Mouse (Mus musculus): ENCODE data around the gene Lgi2. TPM values are rescaled to one million over a fixed set of nuclear protein-coding genes. Genes with fewer than 3 reads are reported as not detected.

Lgi2 gene
- polyA plus RNA-seq, 1 experiment from 2014 or later: not detected

GRCm38 (mm10) chr5:52516072-52516476 lies 50.2 kb downstream of the Lgi2 start:
- Histone ChIP-seq H3K4me3 (ENCODE audit: inconsistent target) (no peak overlapping the region), H3K79me2 (ENCODE audit: inconsistent target) (no peaks in the 10 kb centered on the region), H3K36me3 (ENCODE audit: inconsistent target) (no peaks in the 10 kb centered on the region), H3K27ac (no peak overlapping the region)
- WGBS (ENCODE audit: missing documents): 26% methylated on average over 21 of the region's 21 CpGs

- WGBS (ENCODE audit: missing documents): 34% methylated on average over 22 of the region's 22 CpGs
- H3K27ac ChIP-seq: no peak overlapping the region
- no peaks in the 10 kb centered on the region for H3K36me3 ChIP-seq (ENCODE audit: inconsistent target)
- H3K79me2 ChIP-seq (ENCODE audit: inconsistent target): no peaks in the 10 kb centered on the region
- H3K4me3 ChIP-seq (ENCODE audit: inconsistent target): no peak overlapping the region
Measured at GRCm38 (mm10) chr5:52515246-52516021, 50.8 kb downstream of the Lgi2 start.

DNA sequence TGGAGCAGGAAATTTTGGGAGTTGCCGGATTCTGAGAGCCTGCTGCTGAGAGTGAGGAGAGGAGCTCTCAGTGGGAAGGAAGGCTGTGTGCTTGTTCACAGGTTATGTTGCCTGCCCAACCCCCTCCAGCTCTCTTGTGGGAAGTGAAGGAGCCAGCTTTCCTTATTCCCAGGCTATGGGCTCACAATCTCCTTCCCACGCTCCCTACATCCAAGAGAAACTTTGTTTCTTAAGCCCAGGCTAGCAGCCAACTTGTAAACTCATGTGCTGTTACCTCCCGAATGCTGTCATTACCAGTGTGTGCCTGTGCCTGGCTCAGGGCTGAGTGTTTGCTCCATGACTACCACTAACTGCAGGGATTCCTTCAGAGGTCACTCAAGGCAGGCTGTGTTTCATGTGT lies 55.2 kb downstream of the Lgi2 start:
- Histone ChIP-seq H3K27ac (no peak overlapping the region), H3K79me2 (ENCODE audit: inconsistent target) (no peaks in the 10 kb centered on the region), H3K36me3 (ENCODE audit: inconsistent target) (no peaks in the 10 kb centered on the region), H3K4me3 (ENCODE audit: inconsistent target) (no peak overlapping the region)
- WGBS (ENCODE audit: missing documents): 89% methylated on average over 2 of the region's 3 CpGs

DNA sequence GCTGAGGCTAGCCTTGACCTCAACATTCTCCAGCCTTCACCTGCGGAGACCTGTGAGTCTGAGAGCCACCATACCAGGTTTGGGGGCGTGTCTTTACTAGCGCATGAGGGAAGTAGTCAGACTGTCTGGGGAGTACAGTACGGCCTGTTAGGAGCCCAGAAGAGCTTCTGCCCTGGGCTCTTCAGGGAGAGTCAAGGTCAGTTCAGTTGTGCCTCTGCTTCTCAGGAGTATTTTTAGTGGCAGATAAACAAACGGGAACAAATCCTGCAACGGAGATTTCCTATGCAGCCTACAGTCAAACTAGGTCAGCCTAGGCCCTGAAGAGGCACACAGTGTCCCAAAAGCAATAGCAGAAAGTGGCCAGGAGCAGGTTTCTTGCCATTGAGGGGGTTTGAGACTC lies 56.8 kb downstream of the Lgi2 start:
- H3K27ac ChIP-seq: no peak overlapping the region
- 93% methylated on average over 6 of the region's 6 CpGs for WGBS (ENCODE audit: missing documents)

GRCm38 (mm10) chr5:52504666-52505065 lies 61.6 kb downstream of the Lgi2 start:
- Histone ChIP-seq H3K27ac (no peak overlapping the region), H3K4me3 (ENCODE audit: inconsistent target) (no peak overlapping the region), H3K79me2 (ENCODE audit: inconsistent target) (no peaks in the 10 kb centered on the region), H3K36me3 (ENCODE audit: inconsistent target) (no peaks in the 10 kb centered on the region)
- WGBS (ENCODE audit: missing documents): 93% methylated on average over 13 of the region's 13 CpGs

More for the DNA sequence above, 56.8 kb downstream of the Lgi2 start:
- no peaks in the 10 kb centered on the region for H3K79me2 ChIP-seq (ENCODE audit: inconsistent target)
- H3K4me3 ChIP-seq (ENCODE audit: inconsistent target): no peak overlapping the region
- H3K36me3 ChIP-seq (ENCODE audit: inconsistent target): no peaks in the 10 kb centered on the region

- H3K4me3 ChIP-seq (ENCODE audit: inconsistent target): no peak overlapping the region
- 97% methylated on average over 7 of the region's 11 CpGs for WGBS (ENCODE audit: missing documents)
- H3K79me2 ChIP-seq (ENCODE audit: inconsistent target): no peaks in the 10 kb centered on the region
- no peak overlapping the region for H3K27ac ChIP-seq
- H3K36me3 ChIP-seq (ENCODE audit: inconsistent target): no peaks in the 10 kb centered on the region
Measured at GRCm38 (mm10) chr5:52504148-52504547, 62.1 kb downstream of the Lgi2 start.

DNA sequence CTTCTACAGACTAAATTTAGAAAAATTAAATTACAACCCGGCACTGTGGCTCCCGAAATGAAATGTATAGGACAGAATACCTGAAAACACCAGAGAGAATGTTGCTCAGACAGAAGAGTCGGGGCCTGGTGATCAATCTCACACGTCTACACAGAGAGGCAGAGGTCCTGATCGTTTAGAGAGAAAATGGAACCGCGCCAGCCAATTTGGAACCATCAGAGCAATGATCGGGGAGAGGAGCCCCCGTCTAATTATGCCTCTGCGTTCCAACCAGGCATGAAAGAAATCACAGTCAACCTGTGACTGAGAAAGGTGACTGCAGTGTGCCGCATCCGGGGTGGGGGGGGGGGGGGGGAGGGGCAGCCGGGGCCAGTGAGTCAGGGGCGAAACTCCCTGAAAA lies 70.6 kb downstream of the Lgi2 start:
- H3K79me2 ChIP-seq (ENCODE audit: inconsistent target): no peaks in the 10 kb centered on the region
- WGBS (ENCODE audit: missing documents): 86% methylated on average over 14 of the region's 14 CpGs
- no peak overlapping the region for H3K27ac ChIP-seq
- H3K36me3 ChIP-seq (ENCODE audit: inconsistent target): no peaks in the 10 kb centered on the region
- no peak overlapping the region for H3K4me3 ChIP-seq (ENCODE audit: inconsistent target)

GRCm38 (mm10) chr5:52491496-52491895 lies 74.8 kb downstream of the Lgi2 start:
- Histone ChIP-seq H3K36me3 (ENCODE audit: inconsistent target) (no peaks in the 10 kb centered on the region), H3K27ac (no peak overlapping the region), H3K4me3 (ENCODE audit: inconsistent target) (no peak overlapping the region), H3K79me2 (ENCODE audit: inconsistent target) (no peaks in the 10 kb centered on the region)
- WGBS (ENCODE audit: missing documents): 94% methylated on average over 6 of the region's 6 CpGs

DNA sequence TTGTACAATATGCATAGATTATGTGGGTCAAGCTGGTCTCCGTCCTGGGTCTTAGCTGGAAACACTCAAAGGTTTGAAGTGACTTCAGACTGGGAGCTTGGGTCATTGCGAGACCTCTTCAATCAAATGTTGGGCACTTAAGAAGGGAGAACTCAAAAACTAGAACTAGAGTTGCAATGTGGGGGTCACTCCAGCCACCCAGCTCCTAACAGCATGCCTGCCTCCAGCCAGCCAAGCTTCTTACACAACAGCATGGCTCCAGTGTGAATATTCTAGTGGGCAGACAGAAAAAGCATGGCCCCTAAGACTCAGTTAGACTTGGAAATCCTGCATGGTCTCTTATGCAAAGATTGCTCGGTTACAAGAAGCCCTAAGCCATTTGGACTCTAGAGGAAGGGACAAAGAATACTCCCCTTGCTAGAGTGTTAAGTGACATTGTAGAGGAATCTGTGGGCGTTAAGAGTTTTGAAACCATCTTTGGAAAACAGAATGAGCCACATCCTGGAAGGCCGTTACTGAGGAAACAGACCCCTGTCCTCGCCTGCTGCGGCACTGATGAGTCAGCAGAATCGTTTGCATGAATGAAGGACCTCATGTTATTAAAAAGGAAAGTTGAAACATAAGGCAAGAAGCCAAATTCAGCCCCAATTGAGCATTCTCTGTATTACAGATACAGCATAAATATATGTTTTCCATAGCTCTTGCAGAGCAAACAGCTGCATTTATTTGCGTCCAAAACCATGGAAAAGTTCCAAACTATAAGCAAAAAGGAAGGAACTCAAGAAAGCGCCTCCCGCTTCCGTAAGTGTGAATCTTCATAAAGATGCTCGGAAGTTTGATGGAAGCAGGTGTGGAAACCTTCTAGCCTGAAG lies 78.5 kb downstream of the Lgi2 start:
- 43% methylated on average over 13 of the region's 13 CpGs for WGBS (ENCODE audit: missing documents)
- H3K27ac ChIP-seq: no peak overlapping the region
- no peak overlapping the region for H3K4me3 ChIP-seq (ENCODE audit: inconsistent target)
- no peaks in the 10 kb centered on the region for H3K36me3 ChIP-seq (ENCODE audit: inconsistent target)
- H3K79me2 ChIP-seq (ENCODE audit: inconsistent target): no peaks in the 10 kb centered on the region

Other genes starting within 250 kb of the Lgi2 start
- gene Sod3, start 202.7 kb downstream of the Lgi2 start, polyA plus RNA-seq (2018): 0.03 TPM in 1 of 3 replicates, not detected in the others
- not detected in 3 replicates for gene Ccdc149, start 94.9 kb downstream of the Lgi2 start, polyA plus RNA-seq (2018)
- gene Sepsecs, start 103.2 kb upstream of the Lgi2 start, polyA plus RNA-seq (2018): 4.5 to 6.9 TPM (median 5.5 TPM) in 3 replicates
- gene Pi4k2b, start 175.1 kb upstream of the Lgi2 start, polyA plus RNA-seq (2018): 8.7 to 9.0 TPM (median 8.8 TPM) in 3 replicates
- gene Zcchc4, start 208.9 kb upstream of the Lgi2 start, polyA plus RNA-seq (2018): 6.8 to 8.1 TPM (median 7.3 TPM) in 3 replicates